Mouse (Mus musculus) Patski (cell line): ENCODE data around the gene Vgf. TPM values are rescaled to one million over a fixed set of nuclear protein-coding genes. Genes with fewer than 3 reads are reported as not detected.

Source experiments
- ATAC-seq: fragments of 100-300 bp; one replicate; pipeline ENCODE4 v1.8.0; 2021
- CTCF ChIA-PET: fragments of 350-600 bp; sonication (Branson Sonifier 250); formaldehyde crosslinking; loops from one replicate; lab custom pipeline; 2022; ENCODE audit warnings: inconsistent platforms; lab: Charles Lee
- POLR2A ChIA-PET: fragments of 350-600 bp; sonication (Branson Sonifier 250); formaldehyde crosslinking; loops from one replicate; lab custom pipeline; 2022; ENCODE audit warnings: antibody characterized with exemption, inconsistent platforms; lab: Charles Lee
- DNase-seq: peaks from one replicate; pipeline ENCODE4 v3.0.0-alpha.2; 2011; ENCODE audit warnings: low read depth, low spot score
- H3K27me3 ChIP-seq: fragments of 371-371 bp; one replicate; pipeline ENCODE4 v1.5.1; 2021
- CTCF ChIP-seq: fragments of 100-300 bp; IDR thresholded peaks from one replicate; pipeline ENCODE4 v1.5.1; 2021
- in situ Hi-C: fragments of 300-500 bp; cut with MboI; formaldehyde crosslinking; loops from 3 replicates; pipeline ENCODE4 v1.11.1; 2018; ENCODE audit warnings: low pct_unique_long_range_greater_than_20kb, mixed read lengths
- polyA plus RNA-seq: library from polyadenylated mRNA; unstranded; gene quantifications from one replicate; pipeline ENCODE4 v1.2.3, GENCODE M21; 2021

The Vgf gene
- polyA plus RNA-seq, 1 experiment from 2014 or later, result 0.89 TPM

DNA sequence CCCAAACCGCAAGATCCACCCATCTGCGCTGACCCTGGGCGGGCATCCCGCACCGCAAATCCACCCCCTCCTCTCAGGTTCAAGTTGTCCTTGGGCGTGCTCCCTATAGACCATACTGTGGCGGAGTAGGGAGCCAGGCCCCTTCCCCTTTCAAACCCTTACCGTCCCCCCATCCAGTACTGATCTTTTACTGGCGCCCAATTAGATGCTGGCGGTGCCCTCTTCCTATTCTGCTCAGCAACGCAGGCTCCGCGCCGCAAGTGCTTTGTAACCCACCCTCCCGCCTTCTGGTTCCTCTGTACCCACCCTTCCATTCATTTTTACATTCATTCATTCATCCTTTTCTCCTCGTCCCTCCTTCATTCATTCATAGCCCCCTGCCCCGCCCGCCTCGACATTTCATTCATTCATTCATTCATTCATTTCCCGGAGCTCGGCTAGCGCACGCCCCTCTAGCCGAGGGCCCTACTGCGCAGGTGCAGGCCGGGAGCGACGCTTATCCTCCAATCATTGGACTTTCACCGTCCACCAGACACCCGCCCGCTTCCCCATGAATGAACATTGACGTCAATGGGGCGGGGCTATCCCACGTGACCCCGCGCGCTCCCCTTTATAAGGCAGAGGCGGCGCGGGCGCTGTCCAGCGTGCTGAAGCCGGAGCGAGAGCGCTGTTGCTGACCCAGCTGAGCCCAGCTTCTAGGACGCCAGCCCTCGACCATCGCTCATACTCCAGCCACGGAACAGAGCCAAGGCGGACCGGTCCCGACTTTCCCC, 3.6 kb downstream of the Vgf start:
- DNase-seq (peak; percentile 82), ATAC-seq (peak; percentile 22)
- CTCF ChIA-PET, result no interaction called here
- no peak for TF ChIP-seq CTCF
- POLR2A ChIA-PET, result no interaction called here
- in situ Hi-C loops, result loop anchor here (5.0 kb wide), 1 partner anchor 42 kb away; the partner anchor contains the start of gene Serpine1
- no peaks in the 10 kb centered on the region for H3K27me3 ChIP-seq

DNA sequence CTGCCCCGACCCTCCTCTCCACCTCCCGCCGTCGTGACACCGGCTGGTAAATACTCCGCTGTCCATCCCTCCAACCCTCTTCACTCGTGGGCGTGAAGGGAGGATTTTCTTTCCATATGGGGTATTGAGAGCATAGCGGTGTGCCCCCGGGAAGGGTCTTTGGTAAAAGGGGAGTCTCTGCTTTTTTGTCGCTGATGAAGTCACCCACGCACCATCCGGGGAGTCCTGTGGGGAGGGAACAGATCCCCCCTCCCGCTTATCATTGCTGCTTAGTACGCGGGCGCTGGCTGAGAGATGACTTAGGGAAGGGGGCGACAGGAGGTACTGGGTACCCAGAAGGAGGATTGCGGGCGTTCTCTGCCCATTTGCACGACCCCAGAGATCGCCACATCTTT, 4.2 kb downstream of the Vgf start:
- no peak for TF ChIP-seq CTCF
- CTCF ChIA-PET, result no interaction called here
- DNase-seq (no peak), ATAC-seq (no peak)
- POLR2A ChIA-PET, result interaction anchor here (1.5 kb wide), 1 partner anchor 15 kb away, joined by 7 read pairs; the partner anchor contains the start of gene Ap1s1
- in situ Hi-C loops, result loop anchor here (5.0 kb wide), 1 partner anchor 42 kb away; the partner anchor contains the start of gene Serpine1
- H3K27me3 ChIP-seq, result no peaks in the 10 kb centered on the region

DNA sequence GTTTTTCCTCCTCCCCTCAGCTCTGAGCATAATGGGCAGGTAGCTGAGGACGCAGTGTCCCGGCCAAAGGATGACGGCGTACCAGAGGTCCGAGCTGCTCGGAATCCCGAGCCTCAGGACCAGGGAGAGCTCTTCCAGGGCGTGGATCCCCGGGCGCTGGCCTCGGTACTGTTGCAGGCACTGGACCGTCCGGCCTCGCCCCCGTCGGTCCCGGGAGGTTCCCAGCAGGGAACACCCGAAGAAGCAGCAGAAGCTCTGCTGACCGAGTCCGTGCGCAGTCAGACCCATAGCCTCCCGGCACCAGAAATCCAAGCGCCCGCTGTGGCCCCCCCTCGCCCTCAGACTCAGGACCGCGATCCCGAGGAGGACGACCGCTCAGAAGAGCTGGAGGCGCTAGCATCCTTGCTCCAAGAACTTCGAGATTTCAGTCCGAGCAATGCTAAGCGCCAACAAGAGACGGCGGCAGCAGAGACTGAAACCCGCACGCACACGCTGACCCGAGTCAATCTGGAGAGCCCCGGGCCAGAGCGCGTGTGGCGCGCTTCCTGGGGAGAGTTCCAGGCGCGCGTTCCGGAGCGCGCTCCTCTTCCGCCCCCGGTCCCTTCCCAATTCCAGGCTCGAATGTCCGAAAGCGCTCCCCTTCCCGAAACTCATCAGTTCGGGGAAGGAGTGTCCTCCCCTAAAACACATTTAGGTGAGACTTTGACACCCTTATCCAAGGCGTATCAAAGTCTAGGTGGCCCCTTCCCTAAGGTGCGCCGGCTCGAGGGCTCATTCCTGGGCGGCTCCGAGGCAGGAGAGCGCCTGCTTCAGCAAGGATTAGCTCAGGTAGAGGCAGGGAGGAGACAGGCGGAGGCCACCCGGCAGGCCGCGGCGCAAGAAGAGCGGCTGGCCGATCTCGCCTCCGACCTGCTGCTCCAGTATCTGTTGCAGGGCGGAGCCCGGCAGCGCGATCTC, 5.2 kb downstream of the Vgf start:
- TF ChIP-seq CTCF, result no peak

DNA sequence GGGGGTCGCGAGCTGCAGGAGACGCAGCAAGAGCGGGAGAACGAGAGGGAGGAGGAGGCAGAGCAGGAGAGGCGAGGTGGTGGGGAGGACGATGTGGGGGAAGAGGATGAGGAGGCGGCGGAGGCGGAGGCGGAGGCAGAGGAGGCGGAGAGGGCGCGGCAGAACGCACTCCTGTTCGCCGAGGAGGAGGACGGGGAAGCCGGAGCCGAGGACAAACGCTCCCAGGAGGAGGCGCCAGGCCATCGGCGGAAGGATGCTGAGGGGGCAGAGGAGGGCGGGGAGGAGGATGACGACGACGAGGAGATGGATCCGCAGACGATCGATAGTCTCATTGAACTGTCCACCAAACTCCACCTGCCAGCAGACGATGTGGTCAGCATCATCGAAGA, 5.8 kb downstream of the Vgf start:
- no peak for DNase-seq

More for the DNA sequence above, 5.2 kb downstream of the Vgf start:
- H3K27me3 ChIP-seq, result no peaks in the 10 kb centered on the region
- in situ Hi-C loops, result loop anchor here (5.0 kb wide), 1 partner anchor 41 kb away; the partner anchor contains the start of gene Serpine1
- DNase-seq (no peak), ATAC-seq (no peak)
- ChIA-PET POLR2A (interaction anchor here (1.5 kb wide), 1 partner anchor 14 kb away, joined by 7 read pairs; the partner anchor contains the start of gene Ap1s1), CTCF (no interaction called here)

DNA sequence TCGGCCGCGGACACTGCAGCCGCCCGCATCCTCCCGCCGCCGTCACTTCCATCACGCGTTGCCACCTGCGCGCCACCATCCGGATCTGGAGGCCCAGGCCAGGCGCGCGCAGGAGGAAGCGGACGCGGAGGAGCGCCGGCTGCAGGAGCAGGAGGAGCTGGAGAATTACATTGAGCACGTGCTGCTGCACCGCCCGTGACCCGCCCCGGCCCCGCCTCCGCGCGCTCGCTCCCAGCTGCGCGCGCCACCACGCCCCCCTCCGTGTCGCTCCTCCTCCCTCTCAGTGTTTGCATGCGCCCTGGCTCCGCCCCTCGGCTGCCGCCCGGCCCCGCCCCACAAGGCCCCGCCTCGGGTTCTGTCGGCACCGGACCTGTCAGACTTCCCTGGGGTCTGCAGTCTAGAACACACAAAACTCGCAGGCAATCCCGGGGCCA, 6.5 kb downstream of the Vgf start:
- no peak for DNase-seq
- in situ Hi-C loops, result loop anchor here (5.0 kb wide), 1 partner anchor 40 kb away; the partner anchor contains the start of gene Serpine1
- H3K27me3 ChIP-seq, result no peaks in the 10 kb centered on the region
- CTCF ChIA-PET, result no interaction called here
- TF ChIP-seq CTCF, result no peak
- POLR2A ChIA-PET, result no interaction called here
- peak; percentile 41 for ATAC-seq

More for the DNA sequence above, 5.8 kb downstream of the Vgf start:
- peak; percentile 2 for ATAC-seq
- ChIA-PET CTCF (no interaction called here), POLR2A (interaction anchor here (1.5 kb wide), 1 partner anchor 13 kb away, joined by 7 read pairs; the partner anchor contains the start of gene Ap1s1)
- no peak for TF ChIP-seq CTCF
- in situ Hi-C loops, result loop anchor here (5.0 kb wide), 1 partner anchor 40 kb away; the partner anchor contains the start of gene Serpine1
- H3K27me3 ChIP-seq, result no peaks in the 10 kb centered on the region

DNA sequence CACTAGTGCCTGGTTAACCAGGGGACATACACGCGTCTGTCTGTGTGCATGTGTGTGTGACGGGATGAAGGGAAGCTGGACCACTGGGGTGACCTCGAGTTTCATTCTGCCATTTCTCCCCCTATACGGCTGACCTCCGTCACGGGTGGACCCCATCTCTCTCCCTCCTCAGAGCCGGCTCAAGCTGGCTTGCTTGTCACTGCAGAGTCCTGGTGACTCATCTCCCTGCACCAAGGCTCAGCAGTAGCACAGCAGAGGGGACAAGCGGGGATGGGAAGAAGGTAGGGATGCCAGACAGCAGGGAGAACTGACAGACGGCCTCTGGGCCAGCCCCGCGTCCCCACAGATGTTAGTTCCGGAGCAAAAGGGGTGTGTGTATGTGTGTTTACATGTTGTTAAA, 10.0 kb downstream of the Vgf start:
- no peak for DNase-seq
- in situ Hi-C loops, result no loop called here
- no peak for ATAC-seq
- no peaks in the 10 kb centered on the region for H3K27me3 ChIP-seq
- CTCF ChIA-PET, result interaction anchor here (0.9 kb wide), 1 partner anchor 55 kb away, joined by 3 read pairs; no protein-coding TSS in a partner anchor
- no peak for TF ChIP-seq CTCF
- POLR2A ChIA-PET, result interaction anchor here (0.6 kb wide), 1 partner anchor 75 kb away, joined by 3 read pairs; no protein-coding TSS in a partner anchor

DNA sequence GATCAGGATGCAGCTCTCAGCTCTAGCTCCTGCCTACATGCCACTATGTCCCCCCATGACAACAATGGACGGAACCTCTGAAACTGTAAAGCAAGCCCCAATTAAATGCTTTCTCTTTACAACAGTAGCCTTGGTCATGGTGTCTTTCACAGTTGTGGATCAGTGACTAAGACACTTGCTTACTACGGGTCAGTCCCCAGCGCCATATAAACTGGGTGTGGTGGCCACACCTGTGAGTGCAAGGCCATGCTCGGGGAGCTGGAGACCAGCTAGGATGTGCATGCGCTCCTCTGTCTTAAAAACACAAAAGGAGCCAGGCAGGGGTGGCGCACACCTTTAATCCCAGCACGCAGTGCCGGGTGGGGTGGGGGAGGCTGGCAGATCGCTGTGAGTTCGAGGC, 13.3 kb downstream of the Vgf start:
- ChIA-PET CTCF (no interaction called here), POLR2A (no interaction called here)
- H3K27me3 ChIP-seq, result no peaks in the 10 kb centered on the region
- ATAC-seq (no peak), DNase-seq (no peak)
- no peak for TF ChIP-seq CTCF
- in situ Hi-C loops, result no loop called here

DNA sequence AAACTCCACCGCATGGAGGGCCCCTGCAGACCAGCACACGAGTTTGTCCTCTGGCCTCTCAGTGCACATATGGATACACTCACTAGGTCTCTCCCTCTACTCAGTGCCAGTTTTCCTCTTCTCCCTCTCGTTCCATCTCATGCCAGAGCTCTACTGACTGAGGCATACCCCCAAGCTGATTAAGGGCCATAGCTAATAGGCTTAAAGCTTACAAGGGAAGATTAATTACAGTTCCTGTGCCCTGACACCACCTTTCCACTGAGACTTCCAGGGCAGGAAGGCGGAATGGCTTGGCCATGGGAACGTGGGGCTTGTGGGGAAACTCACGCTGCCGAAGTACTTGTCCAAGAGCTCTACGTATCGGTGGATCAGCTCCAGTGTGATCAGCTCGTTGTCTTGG, 15.2 kb downstream of the Vgf start:
- TF ChIP-seq CTCF, result no peak
- no peak for ATAC-seq
- ChIA-PET CTCF (no interaction called here), POLR2A (no interaction called here)
- H3K27me3 ChIP-seq, result no peaks in the 10 kb centered on the region
- in situ Hi-C loops, result no loop called here
- DNase-seq, result no peak

DNA sequence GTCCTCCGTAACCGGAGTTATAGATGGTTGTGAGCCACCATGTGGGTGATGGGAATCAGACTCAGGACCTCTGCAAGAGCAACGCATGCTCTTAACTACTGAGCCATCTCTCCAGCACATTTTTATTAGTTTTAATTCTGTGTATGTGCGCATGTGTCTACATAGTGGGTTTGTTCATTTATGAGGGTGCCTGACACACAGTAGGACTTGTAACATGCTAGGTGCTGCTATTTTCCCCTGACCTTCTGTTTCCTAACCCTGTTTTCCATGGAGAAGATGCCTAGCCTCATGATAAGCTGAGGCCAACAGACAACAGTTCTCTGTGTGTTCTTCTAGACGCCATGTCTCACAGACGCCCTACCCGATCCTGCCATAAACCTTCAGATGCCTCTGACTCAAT, 17.8 kb downstream of the Vgf start:
- in situ Hi-C loops, result no loop called here
- no peak for TF ChIP-seq CTCF
- ChIA-PET CTCF (no interaction called here), POLR2A (no interaction called here)
- no peaks in the 10 kb centered on the region for H3K27me3 ChIP-seq
- DNase-seq (no peak), ATAC-seq (no peak)
